Mouse (Mus musculus): Measurements from ENCODE around the gene Trhr2. TPM values are rescaled to one million over a fixed set of nuclear protein-coding genes. Genes with fewer than 3 reads are reported as not detected.

Trhr2 gene
- not detected in 2 replicates for total RNA-seq (2014; rRNA removed; ENCODE audit: low replicate concordance)
- not detected in 2 replicates for polyA plus RNA-seq (2015; fragmentation: Nextera tagmentation; extraction: Ambion mirVana)

DNA sequence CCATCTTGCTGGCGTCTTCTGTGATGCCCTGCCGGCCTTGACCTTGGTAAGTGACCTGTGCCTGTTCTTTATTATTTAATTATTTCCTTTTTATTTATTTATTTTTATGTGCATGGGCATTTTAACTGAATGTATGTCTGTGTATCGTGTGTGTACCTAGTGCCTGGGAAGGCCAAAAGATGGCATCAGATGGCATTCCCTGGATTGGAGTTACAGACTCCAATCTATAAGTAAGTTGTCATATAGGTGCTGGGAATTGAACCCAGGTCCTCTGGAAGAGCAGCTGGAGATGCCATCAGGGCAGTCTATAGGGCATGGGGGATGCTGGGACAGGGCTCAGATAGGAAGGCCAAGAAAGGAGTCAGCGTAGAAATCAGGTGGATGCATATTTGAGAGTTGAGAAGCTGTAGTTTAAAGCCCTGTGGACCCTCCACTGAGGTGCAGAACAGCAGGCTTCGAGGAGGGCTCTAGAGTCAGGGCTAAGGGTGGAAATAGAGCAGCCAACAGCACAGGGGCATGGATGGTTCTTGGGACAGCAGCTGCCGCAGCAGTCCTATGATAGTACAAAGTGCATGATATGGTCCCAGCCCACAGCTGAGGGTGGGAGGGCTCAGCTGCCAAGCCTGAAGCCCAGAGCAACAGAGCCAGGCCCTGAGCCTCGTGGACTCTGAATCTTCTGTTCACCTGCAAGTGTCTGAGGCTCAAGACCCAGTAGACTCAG is at the start of gene Trhr2:
Gene Trhr2 (minus strand): TSS at position 51 of the 721 bp plus-strand sequence.
- Histone ChIP-seq H3K4me1 (ENCODE audit: control insufficient read depth, insufficient read depth) (no peaks in the 10 kb centered on the region), H3K4me2 (ENCODE audit: low read depth, low read length) (no peak within 1 kb of the TSS), H3K4me3 (ENCODE audit: low read depth, low read length) (no peak within 1 kb of the TSS), H3K9me3 (replicated peaks; ENCODE audit: control insufficient read depth, low read length) (no peaks in the 10 kb centered on the region), H3K27me3 (ENCODE audit: control insufficient read depth, insufficient read depth, low read length) (no peaks in the 10 kb centered on the region; the same call in 1 of the 2 replicates), H3K9ac (replicated peaks; ENCODE audit: low read depth, low read length) (no peak within 1 kb of the TSS), H3K27ac (ENCODE audit: low read depth) (no peak within 1 kb of the TSS), H3K36me3 (replicated peaks; ENCODE audit: control insufficient read depth, insufficient read depth, low read length) (no peaks in the 10 kb centered on the region)
- TF ChIP-seq EP300 (IDR thresholded peaks at IDR 0.05; ENCODE audit: low read depth), result no peak
- TF ChIP-seq CTCF (IDR thresholded peaks at IDR 0.05; ENCODE audit: low read depth), result no peak
- ATAC-seq (ENCODE audit: insufficient read depth, low read depth) (no peak), DNase-seq (ENCODE audit: low spot score) (no peak)
- WGBS, result 74% methylated on average over 7 of the region's 7 CpGs

DNA sequence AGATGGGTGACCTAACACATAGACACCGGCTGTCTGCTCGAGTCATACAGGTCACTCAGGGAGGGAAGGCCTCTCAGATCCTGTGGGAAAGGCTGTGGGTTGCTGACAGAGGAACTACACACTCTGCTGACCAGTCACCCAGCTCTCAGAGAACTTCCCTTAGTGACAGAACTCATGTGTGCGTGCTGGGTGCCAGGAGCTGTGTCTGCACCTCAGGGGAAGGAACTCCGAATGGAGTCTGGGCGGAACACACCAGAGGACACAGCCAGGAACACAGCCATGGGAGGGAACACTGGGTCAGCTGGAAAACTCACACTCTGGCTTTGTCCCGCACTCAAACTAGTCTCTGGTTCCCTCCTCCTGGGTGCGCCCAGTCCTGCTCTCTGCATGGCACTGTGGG is 47.1 kb upstream of the Trhr2 start:
- TF ChIP-seq CTCF (IDR thresholded peaks at IDR 0.05; ENCODE audit: low read depth), result no peak
- TF ChIP-seq EP300 (IDR thresholded peaks at IDR 0.05; ENCODE audit: low read depth), result no peak

DNA sequence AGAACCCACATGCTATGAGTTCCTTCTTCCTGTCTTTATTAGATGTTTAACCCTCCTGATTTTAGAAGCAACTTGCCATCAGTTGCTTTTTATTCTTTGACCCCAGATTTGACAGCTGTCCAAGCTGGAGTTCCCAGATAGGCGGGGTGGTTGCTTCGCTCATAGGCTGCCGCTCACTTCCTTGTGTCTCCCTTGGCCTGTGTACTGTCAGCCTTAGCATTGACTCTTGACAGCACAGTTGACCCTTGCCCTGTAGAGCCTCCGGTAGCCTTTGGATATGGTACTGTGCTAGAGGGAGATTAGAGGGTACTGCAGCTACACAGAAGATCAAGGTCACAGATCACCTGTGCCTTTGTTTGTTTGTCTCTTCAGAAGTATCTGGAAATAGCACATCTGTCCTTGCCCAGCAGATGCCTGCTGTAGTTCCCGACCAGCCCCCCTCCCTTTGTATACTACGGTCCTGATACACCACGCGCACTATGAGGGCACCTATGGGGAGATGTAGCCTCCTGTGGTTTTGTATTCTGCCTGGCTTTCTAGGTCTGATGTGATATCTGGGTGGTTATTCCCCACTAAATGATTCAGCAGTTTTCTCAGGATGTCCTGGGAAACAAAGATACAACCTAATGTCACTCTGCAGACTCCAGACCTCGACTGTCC is 44.7 kb upstream of the Trhr2 start:
- ATAC-seq (ENCODE audit: insufficient read depth, low read depth), result no peak
- H3K27ac ChIP-seq (ENCODE audit: low read depth), result no peak overlapping the region

More for the DNA sequence above, 47.1 kb upstream of the Trhr2 start:
- H3K4me1 ChIP-seq (ENCODE audit: control insufficient read depth, insufficient read depth), result no peaks in the 10 kb centered on the region
- no peak for DNase-seq (ENCODE audit: low spot score)
- H3K27me3 ChIP-seq (ENCODE audit: control insufficient read depth, insufficient read depth, low read length), result no peaks in the 10 kb centered on the region
- H3K4me2 ChIP-seq (ENCODE audit: low read depth, low read length), result no peak overlapping the region
- H3K27ac ChIP-seq (ENCODE audit: low read depth), result no peak overlapping the region
- 86% methylated on average over 7 of the region's 7 CpGs for WGBS
- peaks cover 97% of the 10 kb centered on the region for H3K36me3 ChIP-seq (replicated peaks; ENCODE audit: control insufficient read depth, insufficient read depth, low read length)
- H3K9me3 ChIP-seq (replicated peaks; ENCODE audit: control insufficient read depth, low read length), result no peaks in the 10 kb centered on the region
- H3K4me3 ChIP-seq (ENCODE audit: low read depth, low read length), result no peak overlapping the region
- no peak for ATAC-seq (ENCODE audit: insufficient read depth, low read depth)
- no peak overlapping the region for H3K9ac ChIP-seq (replicated peaks; ENCODE audit: low read depth, low read length)

GRCm38 (mm10) chr8:122398186-122398585 is 37.6 kb upstream of the Trhr2 start:
- H3K4me2 ChIP-seq (ENCODE audit: low read depth, low read length), result no peak overlapping the region
- no peak overlapping the region for H3K4me3 ChIP-seq (ENCODE audit: low read depth, low read length)
- ATAC-seq (ENCODE audit: insufficient read depth, low read depth) (no peak), DNase-seq (ENCODE audit: low spot score) (no peak)
- no peaks in the 10 kb centered on the region for H3K27me3 ChIP-seq (ENCODE audit: control insufficient read depth, insufficient read depth, low read length)
- no peaks in the 10 kb centered on the region for H3K4me1 ChIP-seq (ENCODE audit: control insufficient read depth, insufficient read depth)
- H3K27ac ChIP-seq (ENCODE audit: low read depth), result no peak overlapping the region
- no peaks in the 10 kb centered on the region for H3K9me3 ChIP-seq (replicated peaks; ENCODE audit: control insufficient read depth, low read length)
- peaks cover 85% of the 10 kb centered on the region for H3K36me3 ChIP-seq (replicated peaks; ENCODE audit: control insufficient read depth, insufficient read depth, low read length)
- TF ChIP-seq EP300 (IDR thresholded peaks at IDR 0.05; ENCODE audit: low read depth) (no peak), CTCF (IDR thresholded peaks at IDR 0.05; ENCODE audit: low read depth) (no peak)
- H3K9ac ChIP-seq (replicated peaks; ENCODE audit: low read depth, low read length), result no peak overlapping the region
- 92% methylated on average over 9 of the region's 9 CpGs for WGBS

More for the DNA sequence above, 44.7 kb upstream of the Trhr2 start:
- DNase-seq (ENCODE audit: low spot score), result no peak
- Histone ChIP-seq H3K27me3 (ENCODE audit: control insufficient read depth, insufficient read depth, low read length) (no peaks in the 10 kb centered on the region), H3K4me1 (ENCODE audit: control insufficient read depth, insufficient read depth) (no peaks in the 10 kb centered on the region), H3K36me3 (replicated peaks; ENCODE audit: control insufficient read depth, insufficient read depth, low read length) (peaks cover 97% of the 10 kb centered on the region), H3K4me2 (ENCODE audit: low read depth, low read length) (no peak overlapping the region), H3K9ac (replicated peaks; ENCODE audit: low read depth, low read length) (no peak overlapping the region), H3K9me3 (replicated peaks; ENCODE audit: control insufficient read depth, low read length) (no peaks in the 10 kb centered on the region), H3K4me3 (ENCODE audit: low read depth, low read length) (no peak overlapping the region)
- WGBS, result 52% methylated on average over 9 of the region's 9 CpGs
- no peak for TF ChIP-seq EP300 (IDR thresholded peaks at IDR 0.05; ENCODE audit: low read depth)
- TF ChIP-seq CTCF (IDR thresholded peaks at IDR 0.05; ENCODE audit: low read depth), result no peak

DNA sequence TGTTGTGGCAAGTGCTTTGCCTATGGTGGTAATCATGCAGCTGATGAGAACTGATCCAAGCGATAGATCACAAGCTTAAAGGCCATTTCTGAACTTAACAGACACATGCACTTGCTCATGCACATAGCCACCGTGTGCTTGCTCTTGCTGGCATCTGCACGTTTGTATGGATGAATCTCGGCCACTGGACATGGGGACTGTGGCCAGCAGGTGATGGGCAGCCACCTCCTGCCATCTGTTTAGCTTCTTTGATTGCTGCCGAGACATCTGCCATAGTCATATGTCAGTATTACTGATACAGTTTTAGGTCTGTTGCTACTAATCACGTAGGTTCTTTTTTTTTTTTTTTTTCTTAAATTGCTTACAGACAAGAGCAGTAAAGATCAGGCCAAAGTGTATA is 34.7 kb upstream of the Trhr2 start:
- H3K4me2 ChIP-seq (ENCODE audit: low read depth, low read length), result no peak overlapping the region
- no peak for TF ChIP-seq CTCF (IDR thresholded peaks at IDR 0.05; ENCODE audit: low read depth)
- H3K9ac ChIP-seq (replicated peaks; ENCODE audit: low read depth, low read length), result no peak overlapping the region
- H3K4me1 ChIP-seq (ENCODE audit: control insufficient read depth, insufficient read depth), result no peaks in the 10 kb centered on the region
- 89% methylated on average over 6 of the region's 6 CpGs for WGBS
- H3K27me3 ChIP-seq (ENCODE audit: control insufficient read depth, insufficient read depth, low read length), result no peaks in the 10 kb centered on the region
- H3K27ac ChIP-seq (ENCODE audit: low read depth), result no peak overlapping the region
- H3K36me3 ChIP-seq (replicated peaks; ENCODE audit: control insufficient read depth, insufficient read depth, low read length), result peaks cover 74% of the 10 kb centered on the region
- DNase-seq (ENCODE audit: low spot score) (no peak), ATAC-seq (ENCODE audit: insufficient read depth, low read depth) (no peak)
- no peak overlapping the region for H3K4me3 ChIP-seq (ENCODE audit: low read depth, low read length)
- no peaks in the 10 kb centered on the region for H3K9me3 ChIP-seq (replicated peaks; ENCODE audit: control insufficient read depth, low read length)
